Mouse (Mus musculus): ENCODE results near the gene Tnc. TPM values are rescaled to one million over a fixed set of nuclear protein-coding genes. Genes with fewer than 3 reads are reported as not detected.

Gene Tnc
- total RNA-seq, 1 experiment = 31.3 TPM

GRCm38 (mm10) chr4:63980211-63980794 is 66.5 kb downstream of the Tnc start:
- no peak for DNase-seq (ENCODE audit: low read depth, low spot score)
- no peaks in the 10 kb centered on the region; the same call in 1 of the 2 replicates for H3K36me3 ChIP-seq (ENCODE audit: control insufficient read depth, insufficient read depth, low read length, poor library complexity, severe bottlenecking)
- H3K9me3 ChIP-seq (ENCODE audit: control insufficient read depth, insufficient read depth, low read depth, low read length) = no peaks in the 10 kb centered on the region
- no peak for TF ChIP-seq HCFC1 (IDR thresholded peaks at IDR 0.05; ENCODE audit: borderline replicate concordance, insufficient read depth, low read length)
- no peak for TF ChIP-seq CHD2 (IDR thresholded peaks at IDR 0.05; ENCODE audit: low read depth, low read length)
- TF ChIP-seq MAFK (IDR thresholded peaks at IDR 0.05; ENCODE audit: insufficient read depth, low read depth, low read length) = no peak
- no peak for TF ChIP-seq ZNF384 (IDR thresholded peaks at IDR 0.05; ENCODE audit: low read depth, low read length)
- no peak for TF ChIP-seq ZC3H11A (IDR thresholded peaks at IDR 0.05; ENCODE audit: borderline replicate concordance, low read depth, low read length)
- H3K4me3 ChIP-seq (ENCODE audit: insufficient read depth in 1 of 2, low read depth in 1 of 2, low read length in 2 of 2, poor library complexity in 1 of 2, severe bottlenecking in 1 of 2) = no peak overlapping the region
- in situ Hi-C loops (cut with MboI; ENCODE audit: low sequenced_read_pairs in 2 of 2, unreplicated experiment in 2 of 2) = no loop called here
- H3K4me1 ChIP-seq (ENCODE audit: control insufficient read depth in 2 of 2, insufficient read depth in 2 of 2, low read length in 2 of 2, poor library complexity in 1 of 2) = no peaks in the 10 kb centered on the region
- no peak overlapping the region for H3K27ac ChIP-seq (ENCODE audit: insufficient read depth, low read depth, low read length, poor library complexity, severe bottlenecking)
- H3K9ac ChIP-seq (ENCODE audit: insufficient read depth, low read depth, low read length, poor library complexity, severe bottlenecking) = no peak overlapping the region

- no peaks in the 10 kb centered on the region for H3K4me1 ChIP-seq (ENCODE audit: control insufficient read depth in 2 of 2, insufficient read depth in 2 of 2, low read length in 2 of 2, poor library complexity in 1 of 2)
- DNase-seq (ENCODE audit: low read depth, low spot score) = no peak
- TF ChIP-seq ZC3H11A (IDR thresholded peaks at IDR 0.05; ENCODE audit: borderline replicate concordance, low read depth, low read length) (no peak), ZNF384 (IDR thresholded peaks at IDR 0.05; ENCODE audit: low read depth, low read length) (no peak), CHD2 (IDR thresholded peaks at IDR 0.05; ENCODE audit: low read depth, low read length) (no peak)
- no peak overlapping the region for H3K27ac ChIP-seq (ENCODE audit: insufficient read depth, low read depth, low read length, poor library complexity, severe bottlenecking)
- H3K9me3 ChIP-seq (ENCODE audit: control insufficient read depth, insufficient read depth, low read depth, low read length) = no peaks in the 10 kb centered on the region
- no peak overlapping the region for H3K4me3 ChIP-seq (ENCODE audit: insufficient read depth in 1 of 2, low read depth in 1 of 2, low read length in 2 of 2, poor library complexity in 1 of 2, severe bottlenecking in 1 of 2)
- in situ Hi-C loops (cut with MboI; ENCODE audit: low sequenced_read_pairs in 2 of 2, unreplicated experiment in 2 of 2) = no loop called here
- H3K36me3 ChIP-seq (ENCODE audit: control insufficient read depth, insufficient read depth, low read length, poor library complexity, severe bottlenecking) = no peaks in the 10 kb centered on the region; the same call in 1 of the 2 replicates
- no peak overlapping the region for H3K9ac ChIP-seq (ENCODE audit: insufficient read depth, low read depth, low read length, poor library complexity, severe bottlenecking)
Observed at GRCm38 (mm10) chr4:63979635-63980034, 67.2 kb downstream of the Tnc start.

- no peak overlapping the region for H3K27ac ChIP-seq (ENCODE audit: insufficient read depth, low read depth, low read length, poor library complexity, severe bottlenecking)
- in situ Hi-C loops (cut with MboI; ENCODE audit: low sequenced_read_pairs in 2 of 2, unreplicated experiment in 2 of 2) = no loop called here
- no peaks in the 10 kb centered on the region for H3K9me3 ChIP-seq (ENCODE audit: control insufficient read depth, insufficient read depth, low read depth, low read length)
- H3K4me1 ChIP-seq (ENCODE audit: control insufficient read depth in 2 of 2, insufficient read depth in 2 of 2, low read length in 2 of 2, poor library complexity in 1 of 2) = no peaks in the 10 kb centered on the region
- no peak overlapping the region for H3K4me3 ChIP-seq (ENCODE audit: insufficient read depth in 1 of 2, low read depth in 1 of 2, low read length in 2 of 2, poor library complexity in 1 of 2, severe bottlenecking in 1 of 2)
- H3K9ac ChIP-seq (ENCODE audit: insufficient read depth, low read depth, low read length, poor library complexity, severe bottlenecking) = no peak overlapping the region
- TF ChIP-seq ZC3H11A (IDR thresholded peaks at IDR 0.05; ENCODE audit: borderline replicate concordance, low read depth, low read length) (no peak), MAFK (IDR thresholded peaks at IDR 0.05; ENCODE audit: insufficient read depth, low read depth, low read length) (no peak), ZNF384 (IDR thresholded peaks at IDR 0.05; ENCODE audit: low read depth, low read length) (no peak), HCFC1 (IDR thresholded peaks at IDR 0.05; ENCODE audit: borderline replicate concordance, insufficient read depth, low read length) (no peak), CHD2 (IDR thresholded peaks at IDR 0.05; ENCODE audit: low read depth, low read length) (no peak)
- H3K36me3 ChIP-seq (ENCODE audit: control insufficient read depth, insufficient read depth, low read length, poor library complexity, severe bottlenecking) = no peaks in the 10 kb centered on the region
- DNase-seq (ENCODE audit: low read depth, low spot score) = no peak
Observed at GRCm38 (mm10) chr4:63972536-63972935, 74.3 kb downstream of the Tnc start.

GRCm38 (mm10) chr4:63971762-63972161 is 75.1 kb downstream of the Tnc start:
- H3K27ac ChIP-seq (ENCODE audit: insufficient read depth, low read depth, low read length, poor library complexity, severe bottlenecking) = no peak overlapping the region
- DNase-seq (ENCODE audit: low read depth, low spot score) = no peak
- no peak overlapping the region for H3K4me3 ChIP-seq (ENCODE audit: insufficient read depth in 1 of 2, low read depth in 1 of 2, low read length in 2 of 2, poor library complexity in 1 of 2, severe bottlenecking in 1 of 2)
- H3K4me1 ChIP-seq (ENCODE audit: control insufficient read depth in 2 of 2, insufficient read depth in 2 of 2, low read length in 2 of 2, poor library complexity in 1 of 2) = no peaks in the 10 kb centered on the region
- H3K9ac ChIP-seq (ENCODE audit: insufficient read depth, low read depth, low read length, poor library complexity, severe bottlenecking) = no peak overlapping the region
- in situ Hi-C loops (cut with MboI; ENCODE audit: low sequenced_read_pairs in 2 of 2, unreplicated experiment in 2 of 2) = no loop called here
- H3K36me3 ChIP-seq (ENCODE audit: control insufficient read depth, insufficient read depth, low read length, poor library complexity, severe bottlenecking) = no peaks in the 10 kb centered on the region
- H3K9me3 ChIP-seq (ENCODE audit: control insufficient read depth, insufficient read depth, low read depth, low read length) = no peaks in the 10 kb centered on the region
- no peak for TF ChIP-seq CHD2 (IDR thresholded peaks at IDR 0.05; ENCODE audit: low read depth, low read length)
- no peak for TF ChIP-seq MAFK (IDR thresholded peaks at IDR 0.05; ENCODE audit: insufficient read depth, low read depth, low read length)
- TF ChIP-seq ZC3H11A (IDR thresholded peaks at IDR 0.05; ENCODE audit: borderline replicate concordance, low read depth, low read length) = no peak
- no peak for TF ChIP-seq HCFC1 (IDR thresholded peaks at IDR 0.05; ENCODE audit: borderline replicate concordance, insufficient read depth, low read length)
- no peak for TF ChIP-seq ZNF384 (IDR thresholded peaks at IDR 0.05; ENCODE audit: low read depth, low read length)

- no peak for DNase-seq (ENCODE audit: low read depth, low spot score)
- in situ Hi-C loops (cut with MboI; ENCODE audit: low sequenced_read_pairs in 2 of 2, unreplicated experiment in 2 of 2) = no loop called here
- TF ChIP-seq MAFK (IDR thresholded peaks at IDR 0.05; ENCODE audit: insufficient read depth, low read depth, low read length) (no peak), CHD2 (IDR thresholded peaks at IDR 0.05; ENCODE audit: low read depth, low read length) (no peak), HCFC1 (IDR thresholded peaks at IDR 0.05; ENCODE audit: borderline replicate concordance, insufficient read depth, low read length) (no peak), ZNF384 (IDR thresholded peaks at IDR 0.05; ENCODE audit: low read depth, low read length) (no peak), ZC3H11A (IDR thresholded peaks at IDR 0.05; ENCODE audit: borderline replicate concordance, low read depth, low read length) (no peak)
- Histone ChIP-seq H3K9me3 (ENCODE audit: control insufficient read depth, insufficient read depth, low read depth, low read length) (no peaks in the 10 kb centered on the region), H3K9ac (ENCODE audit: insufficient read depth, low read depth, low read length, poor library complexity, severe bottlenecking) (no peak overlapping the region), H3K4me1 (ENCODE audit: control insufficient read depth in 2 of 2, insufficient read depth in 2 of 2, low read length in 2 of 2, poor library complexity in 1 of 2) (no peaks in the 10 kb centered on the region), H3K27ac (ENCODE audit: insufficient read depth, low read depth, low read length, poor library complexity, severe bottlenecking) (no peak overlapping the region), H3K4me3 (ENCODE audit: insufficient read depth in 1 of 2, low read depth in 1 of 2, low read length in 2 of 2, poor library complexity in 1 of 2, severe bottlenecking in 1 of 2) (no peak overlapping the region), H3K36me3 (ENCODE audit: control insufficient read depth, insufficient read depth, low read length, poor library complexity, severe bottlenecking) (no peaks in the 10 kb centered on the region)
Observed at GRCm38 (mm10) chr4:63970925-63971324, 75.9 kb downstream of the Tnc start.

Measured in ES-E14 (cell line).